Mouse (Mus musculus): ENCODE measurements around the gene 1700037C18Rik. TPM values are rescaled to one million over a fixed set of nuclear protein-coding genes. Genes with fewer than 3 reads are reported as not detected.

Gene 1700037C18Rik
- 1 to 10 TPM; 5.8 to 6.6 TPM for total RNA-seq (2021)
- long read RNA-seq, partial matches to known transcripts = 0 of 2 reads
- long read RNA-seq, other reads (novel, unspliced or antisense) = 1 of 2 reads

- DNase-seq (ENCODE audit: low spot score in 2 of 2) = peak; percentile 94
Observed at GRCm38 (mm10) chr16:3908537-3909111, at the start of gene 1700037C18Rik, which contains the start of gene Cluap1. Gene 1700037C18Rik (minus strand): TSS chr16:3908689. Gene Cluap1 (plus strand): TSS chr16:3908801.

- DNase-seq (ENCODE audit: low spot score in 2 of 2) = no peak
Observed at GRCm38 (mm10) chr16:3956369-3956768, 47.9 kb upstream of the 1700037C18Rik start.

GRCm38 (mm10) chr16:3951141-3951540, 42.7 kb upstream of the 1700037C18Rik start:
- DNase-seq (ENCODE audit: low spot score in 2 of 2) = no peak

GRCm38 (mm10) chr16:3934701-3935100, 26.2 kb upstream of the 1700037C18Rik start:
- DNase-seq (ENCODE audit: low spot score in 2 of 2) = no peak

- DNase-seq (ENCODE audit: low spot score in 2 of 2) = no peak
Observed at GRCm38 (mm10) chr16:3934091-3934490, 25.6 kb upstream of the 1700037C18Rik start.

- DNase-seq (ENCODE audit: low spot score in 2 of 2) = no peak
Observed at GRCm38 (mm10) chr16:3933536-3933935, 25.0 kb upstream of the 1700037C18Rik start.

GRCm38 (mm10) chr16:3929151-3929550, 20.7 kb upstream of the 1700037C18Rik start:
- no peak for DNase-seq (ENCODE audit: low spot score in 2 of 2)

GRCm38 (mm10) chr16:3928582-3928981, 20.1 kb upstream of the 1700037C18Rik start:
- no peak for DNase-seq (ENCODE audit: low spot score in 2 of 2)

GRCm38 (mm10) chr16:3923966-3924365, 15.5 kb upstream of the 1700037C18Rik start:
- no peak for DNase-seq (ENCODE audit: low spot score in 2 of 2)

- no peak for DNase-seq (ENCODE audit: low spot score in 2 of 2)
Observed at GRCm38 (mm10) chr16:3923515-3923914, 15.0 kb upstream of the 1700037C18Rik start.

- no peak for DNase-seq (ENCODE audit: low spot score in 2 of 2)
Observed at GRCm38 (mm10) chr16:3920756-3921155, 12.3 kb upstream of the 1700037C18Rik start.

GRCm38 (mm10) chr16:3909118-3909517, 629 bp upstream of the 1700037C18Rik start:
- DNase-seq (ENCODE audit: low spot score in 2 of 2) = no peak

- no peak for DNase-seq (ENCODE audit: low spot score in 2 of 2)
Observed at GRCm38 (mm10) chr16:3907471-3907870, 1.0 kb downstream of the 1700037C18Rik start.

- DNase-seq (ENCODE audit: low spot score in 2 of 2) = no peak
Observed at GRCm38 (mm10) chr16:3896553-3896952, 11.9 kb downstream of the 1700037C18Rik start.

- DNase-seq (ENCODE audit: low spot score in 2 of 2) = no peak
Observed at GRCm38 (mm10) chr16:3896046-3896445, 12.4 kb downstream of the 1700037C18Rik start.

- DNase-seq (ENCODE audit: low spot score in 2 of 2) = no peak
Observed at GRCm38 (mm10) chr16:3895173-3895792, 13.2 kb downstream of the 1700037C18Rik start.

GRCm38 (mm10) chr16:3893739-3894138, 14.8 kb downstream of the 1700037C18Rik start:
- DNase-seq (ENCODE audit: low spot score in 2 of 2) = no peak

- DNase-seq (ENCODE audit: low spot score in 2 of 2) = no peak
Observed at GRCm38 (mm10) chr16:3891621-3892295, 16.7 kb downstream of the 1700037C18Rik start.

GRCm38 (mm10) chr16:3885065-3885670, 23.3 kb downstream of the 1700037C18Rik start:
- DNase-seq (ENCODE audit: low spot score in 2 of 2) = peak in 1 of 2 experiments; percentile 33

GRCm38 (mm10) chr16:3884201-3885064, 24.1 kb downstream of the 1700037C18Rik start, which contains the start of the genes Zfp597 and Gm20695:
Gene Zfp597 (minus strand): TSS chr16:3884561.
Gene Gm20695 (plus strand): TSS chr16:3884648.
- DNase-seq (ENCODE audit: low spot score in 2 of 2) = peak; percentile 92 to 96

GRCm38 (mm10) chr16:3876346-3876745, 32.1 kb downstream of the 1700037C18Rik start:
- no peak for DNase-seq (ENCODE audit: low spot score in 2 of 2)

All from layer of hippocampus, postnatal 10 days (tissue).